Mouse (Mus musculus) mature B cell (primary cell): ENCODE measurements around the gene Sft2d1.

Source experiments
- in situ Hi-C: fragments of 300-500 bp; cut with MboI; formaldehyde crosslinking; loops from 2 replicates; pipeline ENCODE4 v1.14.3; 2019

Gene Sft2d1

DNA sequence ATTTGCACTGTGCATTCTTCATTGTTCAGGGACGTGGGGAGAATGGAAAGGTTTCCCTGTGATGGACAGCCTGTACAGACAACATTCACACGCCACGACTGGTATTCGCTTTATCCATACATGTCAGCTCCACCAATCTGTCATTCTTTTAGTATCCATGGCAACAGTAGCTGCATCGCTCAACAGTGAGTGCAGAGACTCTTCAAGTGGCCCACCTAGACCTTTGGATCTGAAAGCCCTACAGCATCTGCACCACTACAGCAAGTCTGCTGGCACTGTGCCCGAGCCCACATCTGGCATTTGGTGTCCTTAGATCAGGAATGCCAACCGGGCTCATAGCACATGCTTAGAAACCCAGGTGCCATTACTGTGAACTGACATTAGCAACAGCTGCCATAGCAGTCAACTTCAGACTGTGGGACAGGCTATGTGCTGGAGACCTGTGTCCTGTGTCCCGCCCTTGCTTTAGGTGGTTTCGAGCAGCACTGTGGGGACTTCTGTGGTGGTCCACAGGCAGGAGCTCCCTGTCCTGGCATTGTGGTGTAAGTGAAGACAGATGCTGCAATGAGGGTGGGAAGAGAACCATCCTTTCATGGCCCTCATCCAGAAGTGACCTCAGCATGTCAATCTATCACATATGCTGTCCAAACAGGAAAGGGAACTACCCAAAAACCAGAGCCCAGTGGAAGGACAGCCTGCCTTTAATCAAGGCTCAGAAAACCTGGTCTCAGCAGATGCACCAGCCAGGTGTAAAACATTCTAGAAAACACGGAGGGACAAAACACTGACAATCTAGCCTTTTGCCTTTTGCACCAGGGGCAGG lies 50.6 kb downstream of the Sft2d1 start:
- in situ Hi-C loops: no loop called here

DNA sequence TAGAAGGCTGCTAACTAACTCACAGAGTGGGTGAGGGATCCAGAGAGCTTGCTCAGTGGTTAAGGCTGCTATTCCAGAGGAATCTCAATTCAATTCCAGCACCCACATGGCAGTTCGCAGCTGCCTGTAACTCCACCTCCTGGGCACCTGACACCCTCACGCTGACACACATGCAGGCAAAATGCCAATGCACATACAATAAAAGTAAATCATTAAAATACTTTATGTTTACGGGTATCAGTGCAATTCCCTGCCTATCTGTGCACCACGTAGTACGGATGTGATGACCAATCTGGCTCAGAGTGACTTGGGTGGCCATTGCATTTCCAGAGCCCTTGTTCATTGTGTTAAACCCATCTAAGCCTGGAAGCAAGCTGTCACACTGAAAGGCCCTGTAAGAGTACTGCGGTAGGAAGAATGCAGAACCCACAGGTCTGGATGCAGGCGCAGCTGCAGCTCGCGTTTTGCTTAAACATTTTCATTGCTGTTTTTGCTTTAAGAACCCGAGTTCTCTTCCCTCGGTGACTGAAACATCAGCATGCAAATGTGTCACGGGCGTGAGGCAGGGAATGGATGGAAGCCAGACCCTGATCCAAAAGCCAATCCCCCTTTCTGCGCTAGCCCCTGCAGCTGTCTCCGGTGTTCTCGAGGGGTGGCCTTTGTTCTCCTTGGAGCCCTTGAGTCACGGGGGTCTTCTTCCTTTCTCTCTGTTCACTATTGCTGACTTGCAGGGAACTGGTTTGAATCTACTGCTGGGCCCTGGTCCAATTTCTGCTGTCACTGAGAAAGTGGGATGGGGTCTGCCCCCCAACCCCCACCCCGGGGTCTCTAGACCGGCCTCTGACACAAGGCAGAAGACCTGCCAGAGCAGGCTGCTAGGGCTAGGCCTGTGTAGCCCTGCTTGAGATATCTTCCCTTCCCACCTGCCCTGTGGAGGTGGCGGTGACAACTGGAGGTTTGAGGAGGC lies 56.9 kb downstream of the Sft2d1 start:
- in situ Hi-C loops: no loop called here

DNA sequence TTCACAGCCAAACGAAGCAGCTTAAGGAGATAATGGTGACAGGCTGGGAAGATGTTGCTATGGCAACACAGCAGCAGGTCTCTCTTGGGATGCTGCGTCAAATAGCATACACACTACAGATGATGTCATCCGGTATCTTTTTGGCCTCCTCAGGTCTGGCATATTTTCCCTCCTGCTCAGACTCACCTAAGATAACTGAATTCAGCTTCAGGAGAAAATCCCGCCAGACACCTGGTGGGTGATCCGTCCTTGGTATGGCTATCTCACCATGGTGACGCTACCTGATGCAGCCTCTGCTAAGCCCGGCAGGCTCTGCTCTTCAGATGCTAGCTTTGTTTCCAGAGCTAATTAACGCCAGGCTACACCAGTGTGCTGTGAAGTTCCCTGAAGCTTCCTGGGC lies 57.7 kb downstream of the Sft2d1 start:
- in situ Hi-C loops: no loop called here

DNA sequence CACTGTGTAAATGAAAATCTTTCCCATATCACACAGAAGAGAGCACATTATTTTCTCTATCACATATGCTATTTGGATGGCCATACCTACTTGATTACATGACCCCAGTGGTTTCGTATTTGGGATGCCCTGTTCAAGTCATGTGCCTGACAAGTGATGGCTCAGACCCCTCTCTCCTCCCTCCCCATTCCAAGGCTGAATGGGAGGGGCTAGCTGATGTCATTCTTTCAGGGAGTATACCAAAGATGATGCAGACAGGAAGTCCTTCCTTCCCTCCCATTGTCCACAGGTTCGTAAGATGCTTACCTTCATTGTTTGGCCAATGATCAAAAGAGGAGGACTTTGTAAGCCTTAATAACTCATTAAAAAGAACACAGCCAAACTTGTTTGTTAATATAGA lies 58.3 kb downstream of the Sft2d1 start:
- in situ Hi-C loops: no loop called here

DNA sequence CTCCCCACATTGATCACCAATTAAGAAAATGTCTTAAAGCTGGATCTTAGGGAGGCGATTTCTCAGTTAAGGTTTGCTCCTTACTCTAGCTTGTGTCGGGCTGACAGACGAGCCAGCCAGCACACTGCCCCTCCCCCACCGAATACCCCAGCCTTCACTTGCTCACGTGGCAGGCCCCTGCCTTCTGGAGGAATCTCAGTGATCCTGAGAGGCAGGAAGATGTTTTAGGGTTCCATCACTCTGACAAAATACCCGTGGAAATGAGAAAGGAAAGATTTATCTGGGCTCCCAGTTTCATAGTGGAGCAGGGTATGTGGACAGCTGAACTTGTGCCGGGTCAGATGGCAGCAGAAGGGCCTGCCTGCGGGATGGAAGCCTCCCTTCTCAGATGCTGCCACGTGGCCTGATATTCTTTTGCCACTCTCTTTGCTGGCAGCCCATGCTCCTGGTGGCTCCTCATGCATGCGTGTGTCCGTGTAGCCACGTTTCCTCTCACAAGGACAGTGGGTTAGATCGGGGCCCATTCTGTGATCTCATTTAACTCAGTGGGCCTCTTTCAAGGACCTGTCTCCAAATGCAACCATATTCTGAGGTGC lies 59.8 kb downstream of the Sft2d1 start:
- in situ Hi-C loops: no loop called here

DNA sequence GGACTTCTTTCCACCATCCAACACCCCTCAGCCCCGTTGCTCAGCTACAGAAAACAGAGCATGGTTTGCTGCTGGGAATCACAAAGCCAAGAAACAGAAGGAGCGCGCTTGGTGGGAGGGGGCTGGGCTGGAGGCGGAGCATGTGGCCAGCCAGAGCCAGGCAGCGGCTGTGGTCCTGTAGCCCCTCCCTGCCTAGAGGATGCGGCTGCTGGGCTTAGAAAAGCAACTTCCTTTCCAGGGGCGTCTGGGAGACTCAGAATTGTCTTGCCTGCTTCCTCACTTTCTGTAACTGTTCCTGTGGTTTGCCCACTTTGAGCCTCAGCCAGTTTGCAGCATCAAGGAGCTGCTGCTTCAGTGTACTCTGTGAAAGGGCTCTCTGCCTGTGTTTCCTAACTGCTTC lies 60.9 kb downstream of the Sft2d1 start:
- in situ Hi-C loops: no loop called here

DNA sequence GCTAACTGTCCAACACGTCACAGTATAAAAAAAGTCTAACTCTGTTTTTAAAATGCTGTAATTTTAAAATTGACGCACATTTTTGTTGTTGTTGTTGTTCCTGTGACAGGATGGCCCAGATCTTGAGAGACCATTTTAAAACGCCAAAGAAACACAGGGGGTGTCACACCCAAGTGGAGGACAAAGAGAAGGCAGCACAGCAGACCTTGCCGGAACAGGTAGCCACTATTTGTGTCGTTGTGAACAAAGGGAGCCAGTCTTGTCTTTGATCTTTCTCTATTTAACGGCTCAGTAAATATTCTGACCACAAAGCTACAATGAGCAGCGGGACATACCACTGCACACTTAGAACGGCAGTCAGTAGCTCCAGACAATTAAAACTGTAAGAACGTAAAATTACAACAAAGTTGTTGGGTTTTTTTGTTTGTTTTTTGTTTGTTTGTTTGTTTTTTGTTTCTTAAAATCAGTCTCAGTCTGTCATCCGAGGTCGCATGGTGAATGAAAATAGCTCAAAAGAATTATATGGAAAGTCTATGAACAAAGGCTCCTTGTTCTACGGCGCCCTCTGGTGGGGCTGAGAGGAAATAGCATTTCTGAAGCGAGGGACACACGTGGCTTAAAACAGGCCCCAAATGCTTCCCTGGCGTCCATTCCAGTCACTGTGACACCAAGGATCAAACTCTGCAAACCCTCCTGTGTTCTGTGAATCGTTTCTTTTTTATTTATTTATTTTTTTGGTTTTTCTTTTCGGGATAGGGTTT lies 61.6 kb downstream of the Sft2d1 start:
- in situ Hi-C loops: no loop called here
